Mouse (Mus musculus): ENCODE measurements around the gene Mtmr4.

DNA sequence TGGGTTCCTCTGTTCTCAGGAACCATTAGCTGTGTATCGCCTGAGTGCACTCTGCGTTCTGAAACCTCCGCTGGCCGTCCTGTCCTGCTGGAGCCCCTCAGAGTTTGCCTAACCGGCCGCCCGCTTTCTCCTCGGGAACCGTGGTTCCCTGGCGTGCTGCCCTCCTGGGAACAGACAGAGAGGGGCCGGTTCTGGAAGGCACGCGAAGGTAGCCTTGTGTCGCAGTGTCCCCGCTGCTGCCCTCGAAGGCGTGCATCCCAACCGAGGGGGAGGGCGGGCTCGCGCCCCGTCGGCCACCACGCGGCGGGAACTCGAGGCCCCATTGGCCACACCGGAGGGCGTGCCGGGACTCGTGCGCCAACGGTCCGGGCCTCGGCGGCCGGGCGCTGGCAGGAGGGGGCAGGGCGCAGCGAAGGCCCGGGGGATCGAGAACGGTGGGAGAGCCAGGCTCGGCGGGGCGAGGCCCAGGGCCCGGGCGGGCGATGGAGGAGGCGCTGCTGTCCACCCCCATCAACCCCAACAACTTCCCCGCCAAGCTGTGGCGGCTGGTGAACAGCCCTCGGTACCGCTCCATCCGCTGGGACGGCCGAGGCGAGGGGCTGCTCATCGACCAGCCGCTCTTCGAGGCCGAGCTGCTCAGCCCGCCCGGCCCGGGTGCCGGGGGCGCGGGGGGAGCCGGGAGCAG is 25.0 kb downstream of the Mtmr4 start, which contains the start of gene Hsf5:
- TF ChIP-seq EP300 (optimal IDR thresholded peaks at IDR 0.05) (no peak), CTCF (IDR thresholded peaks at IDR 0.05; ENCODE audit: low read depth) (no peak)

Data from stomach, postnatal 0 days (tissue).